Mouse (Mus musculus): ENCODE results near the gene Rabl6.

DNA sequence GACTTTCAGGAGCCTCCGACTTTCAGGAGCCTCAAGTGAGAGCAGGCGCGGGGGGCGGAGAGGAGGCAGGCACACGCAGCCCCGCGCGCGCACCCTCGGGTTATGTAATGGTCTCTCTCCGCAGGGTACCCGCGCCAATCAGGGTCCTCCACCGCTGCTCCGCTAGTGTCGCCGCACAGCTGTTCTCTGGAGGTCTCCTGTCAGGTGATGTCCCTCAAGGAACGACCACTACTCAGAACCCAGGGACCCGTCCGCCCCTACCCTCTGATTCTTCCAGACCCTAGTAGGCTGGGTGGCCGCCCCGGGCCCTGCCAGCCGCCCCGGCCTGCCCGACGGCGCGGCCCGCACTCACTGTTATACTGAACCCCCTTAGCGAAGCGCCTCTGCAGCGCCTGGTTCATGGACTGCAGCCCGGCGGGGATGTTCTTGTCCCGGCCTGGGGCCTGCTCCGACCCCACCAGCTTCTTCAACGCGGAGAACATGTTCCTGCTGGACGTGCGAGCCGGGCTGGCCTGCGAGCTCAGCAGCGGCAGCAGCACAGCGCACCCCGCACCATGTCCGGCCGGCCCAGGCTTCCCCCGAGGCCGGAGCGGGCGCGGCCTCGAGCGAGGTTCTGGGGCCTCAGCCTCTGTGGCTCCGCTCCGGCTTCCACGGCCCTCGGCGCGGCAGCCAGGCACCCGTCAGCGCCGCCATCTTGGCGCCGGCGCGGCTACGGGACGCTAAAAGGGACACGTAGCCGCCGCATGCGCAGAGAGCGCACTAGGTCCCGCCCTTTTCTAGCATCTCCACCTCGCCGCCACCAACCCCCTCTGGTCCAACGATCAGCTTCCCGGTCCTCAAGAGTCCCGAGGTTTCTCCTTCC is at the start of gene Rabl6:
- TF ChIP-seq CTCF (conservative IDR thresholded peaks at IDR 0.05; ENCODE audit: low read length) (no peak), NANOG (IDR thresholded peaks at IDR 0.05; ENCODE audit: borderline replicate concordance, low read length) (no peak)

Measured in E14TG2a.4 (cell line).